Mouse (Mus musculus) testis, adult 2 months (tissue): ENCODE data around the gene Npl. TPM values are rescaled to one million over a fixed set of nuclear protein-coding genes. Genes with fewer than 3 reads are reported as not detected.

ENCODE experiments used
- H3K27ac ChIP-seq: fragments of 200-500 bp; 2 replicates; pipeline ENCODE4 v1.5.1; 2012; ENCODE audit warnings: low read depth, low read length; ENCODE audit not compliant: control insufficient read depth, insufficient read depth
- H3K27me3 ChIP-seq: fragments of 200-500 bp; 2 replicates; pipeline ENCODE4 v1.6.1; 2012; ENCODE audit warnings: mild to moderate bottlenecking, low read length, moderate library complexity; ENCODE audit not compliant: control insufficient read depth, insufficient read depth
- H3K36me3 ChIP-seq: fragments of 200-500 bp; 2 replicates; pipeline ENCODE4 v1.6.1; 2012; ENCODE audit warnings: mild to moderate bottlenecking, low read length; ENCODE audit not compliant: control insufficient read depth, insufficient read depth
- H3K4me1 ChIP-seq: fragments of 200-500 bp; 2 replicates; pipeline ENCODE4 v1.6.1; 2012; ENCODE audit warnings: low read length; ENCODE audit not compliant: control insufficient read depth, insufficient read depth
- H3K4me3 ChIP-seq: fragments of 200-500 bp; 2 replicates; pipeline ENCODE4 v1.5.1; 2012; ENCODE audit warnings: low read depth, mild to moderate bottlenecking, low read length, moderate library complexity, mixed read lengths; ENCODE audit not compliant: control insufficient read depth
- CTCF ChIP-seq: fragments of 200-500 bp; IDR thresholded peaks from 2 replicates; pipeline ENCODE4 v1.5.1; 2012; ENCODE audit warnings: low read depth, mild to moderate bottlenecking, inconsistent platforms, low read length, moderate library complexity; ENCODE audit not compliant: control insufficient read depth, insufficient read depth, insufficient replicate concordance
- POLR2A ChIP-seq: fragments of 200-500 bp; IDR thresholded peaks from 2 replicates; pipeline ENCODE4 v1.6.1; 2012; ENCODE audit warnings: low read depth, mild to moderate bottlenecking, inconsistent platforms, low read length, moderate library complexity; ENCODE audit not compliant: control insufficient read depth
- polyA plus RNA-seq: library from polyadenylated mRNA; depleted of rRNA; stranded (reverse); fragments of >200 nt; gene quantifications from 2 replicates; pipeline ENCODE4 v1.2.3, GENCODE M21; 2012

The Npl gene
- polyA plus RNA-seq, 1 experiment: 5.6 TPM

DNA sequence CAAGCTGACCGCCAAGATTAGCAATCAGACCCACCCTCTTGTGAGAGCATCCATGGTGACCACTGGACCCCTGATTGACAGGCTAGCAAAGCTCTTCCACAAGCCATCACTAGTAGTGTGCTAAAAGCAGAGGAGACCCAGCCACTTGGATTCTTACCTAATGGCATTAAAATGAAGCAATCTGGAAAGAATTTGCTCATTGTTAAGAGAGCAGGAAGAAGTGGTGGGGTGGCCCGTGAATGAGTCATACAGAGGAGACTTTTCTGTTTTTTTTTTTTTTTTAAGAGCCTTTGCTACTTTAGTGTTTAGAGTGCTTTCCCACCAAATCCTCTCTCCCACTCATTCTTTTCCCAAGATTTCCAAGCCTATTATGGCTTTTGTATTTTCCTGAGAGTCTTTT lies 35.9 kb upstream of the Npl start:
- no peak overlapping the region for H3K27ac ChIP-seq

GRCm38 (mm10) chr1:153583189-153583588 lies 33.3 kb upstream of the Npl start:
- no peak overlapping the region for H3K4me3 ChIP-seq
- H3K27me3 ChIP-seq: no peaks in the 10 kb centered on the region
- no peak overlapping the region for H3K27ac ChIP-seq
- no peaks in the 10 kb centered on the region for H3K4me1 ChIP-seq
- TF ChIP-seq POLR2A (no peak), CTCF (no peak)
- no peaks in the 10 kb centered on the region for H3K36me3 ChIP-seq

More for the DNA sequence above, 35.9 kb upstream of the Npl start:
- Histone ChIP-seq H3K4me3 (no peak overlapping the region), H3K27me3 (no peaks in the 10 kb centered on the region), H3K4me1 (no peaks in the 10 kb centered on the region), H3K36me3 (no peaks in the 10 kb centered on the region)
- TF ChIP-seq CTCF: no peak
- no peak for TF ChIP-seq POLR2A

DNA sequence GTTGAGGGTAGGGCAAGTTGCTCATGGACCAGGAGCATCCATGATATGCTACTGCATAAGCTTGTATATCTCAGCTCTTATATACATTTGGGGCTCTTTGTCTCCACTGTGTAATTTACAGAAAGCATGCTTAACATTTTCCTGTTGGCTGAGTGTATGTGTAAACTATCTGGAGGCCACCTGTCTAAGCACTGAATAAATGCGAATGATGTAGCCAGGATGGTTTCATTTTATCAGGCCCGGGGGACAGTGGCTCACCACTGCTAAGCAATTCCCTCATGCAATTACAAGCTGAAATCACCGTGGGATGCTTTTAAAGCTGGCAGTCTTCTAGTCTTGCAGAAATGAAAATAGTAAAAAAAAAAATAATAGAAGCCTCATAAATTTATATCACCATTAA lies 24.9 kb upstream of the Npl start:
- Histone ChIP-seq H3K4me1 (no peaks in the 10 kb centered on the region), H3K27me3 (no peaks in the 10 kb centered on the region), H3K36me3 (no peaks in the 10 kb centered on the region), H3K27ac (no peak overlapping the region), H3K4me3 (no peak overlapping the region)
- no peak for TF ChIP-seq POLR2A
- no peak for TF ChIP-seq CTCF

DNA sequence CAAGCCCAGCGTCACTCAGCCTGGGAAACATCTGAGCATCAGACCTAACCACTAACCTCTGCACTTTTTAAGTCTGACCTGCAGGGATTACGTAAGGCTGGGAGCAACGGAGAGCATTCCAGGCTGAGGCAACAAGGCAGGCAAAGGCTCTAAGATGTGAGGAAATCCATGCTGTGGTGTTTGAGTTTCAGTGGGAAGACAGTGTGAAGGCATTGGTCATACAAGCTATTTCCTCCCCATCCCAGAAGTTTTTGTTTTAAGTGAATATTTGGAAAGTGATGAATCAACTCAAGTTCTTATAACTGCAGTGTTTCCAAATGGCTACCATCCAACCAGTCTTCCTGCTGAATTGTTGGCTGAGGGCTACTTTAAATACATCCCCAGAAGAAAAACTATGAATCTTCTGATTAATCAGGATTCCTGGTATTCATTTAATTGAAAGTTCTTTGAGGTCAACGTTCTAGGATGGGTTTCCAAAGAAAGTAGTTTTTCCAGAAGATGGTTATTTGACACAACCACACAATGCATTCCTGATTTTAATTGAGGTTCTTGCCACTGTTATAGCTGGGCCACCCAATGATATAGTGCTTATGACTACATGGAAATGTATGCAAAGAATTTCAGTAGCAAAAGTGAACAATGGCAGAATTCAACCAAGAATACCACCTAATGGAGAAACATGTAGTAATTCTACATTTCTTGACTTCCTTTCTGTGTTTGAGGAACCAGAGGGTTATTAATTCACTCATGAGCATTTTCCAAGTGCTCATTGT lies 22.6 kb upstream of the Npl start:
- TF ChIP-seq POLR2A: no peak
- TF ChIP-seq CTCF: no peak

DNA sequence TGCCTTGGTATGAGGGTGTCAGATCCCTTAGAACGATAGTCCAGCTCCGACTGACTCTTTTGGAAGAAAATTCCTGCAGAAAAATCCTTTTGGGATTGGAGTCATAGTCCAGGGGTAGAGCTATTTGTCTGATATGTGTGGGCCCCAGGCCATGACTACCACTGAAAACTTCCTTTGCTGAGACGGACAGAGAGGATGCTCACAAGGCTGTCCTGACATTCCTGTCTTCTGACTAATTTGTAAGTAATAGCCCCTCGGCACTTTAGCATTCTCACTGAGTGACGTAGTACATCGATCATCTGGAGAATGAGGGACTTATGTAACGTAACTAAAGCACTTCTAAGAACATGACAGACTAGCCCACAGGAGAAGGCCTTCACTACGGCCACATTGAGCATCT lies 15.9 kb upstream of the Npl start:
- H3K4me3 ChIP-seq: no peak overlapping the region
- TF ChIP-seq CTCF: no peak
- no peak for TF ChIP-seq POLR2A
- no peaks in the 10 kb centered on the region for H3K4me1 ChIP-seq
- no peak overlapping the region for H3K27ac ChIP-seq
- H3K27me3 ChIP-seq: no peaks in the 10 kb centered on the region
- H3K36me3 ChIP-seq: no peaks in the 10 kb centered on the region

More for the DNA sequence above, 22.6 kb upstream of the Npl start:
- Histone ChIP-seq H3K27ac (no peak overlapping the region), H3K27me3 (no peaks in the 10 kb centered on the region), H3K4me3 (no peak overlapping the region), H3K4me1 (no peaks in the 10 kb centered on the region), H3K36me3 (no peaks in the 10 kb centered on the region)

DNA sequence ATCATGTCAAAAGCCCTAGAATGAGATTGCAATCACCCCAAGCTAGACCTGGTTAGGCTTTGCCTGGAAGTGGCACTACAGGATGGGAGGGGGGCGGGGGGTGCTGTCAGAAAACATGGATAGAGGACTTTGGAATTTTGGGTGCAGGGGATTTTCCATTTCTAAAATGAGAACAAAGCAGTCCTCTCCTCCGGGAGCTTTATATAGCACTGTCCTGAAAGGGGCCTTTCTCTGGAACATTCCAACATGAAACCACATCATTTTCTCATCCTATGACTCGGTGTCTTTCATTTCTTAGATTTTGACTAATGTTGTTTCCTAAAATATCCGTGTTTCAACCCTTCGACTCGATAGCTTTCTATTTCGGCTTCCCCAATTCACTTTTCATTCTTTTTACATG lies 14.9 kb upstream of the Npl start:
- no peaks in the 10 kb centered on the region for H3K36me3 ChIP-seq
- H3K4me3 ChIP-seq: no peak overlapping the region
- no peaks in the 10 kb centered on the region for H3K4me1 ChIP-seq
- H3K27ac ChIP-seq: no peak overlapping the region
- no peaks in the 10 kb centered on the region for H3K27me3 ChIP-seq
- TF ChIP-seq CTCF (no peak), POLR2A (no peak)

GRCm38 (mm10) chr1:153563675-153564074 lies 13.8 kb upstream of the Npl start:
- H3K27ac ChIP-seq: no peak overlapping the region
- TF ChIP-seq POLR2A (no peak), CTCF (no peak)
- no peaks in the 10 kb centered on the region; the same call in 1 of the 2 replicates for H3K4me1 ChIP-seq
- no peaks in the 10 kb centered on the region for H3K27me3 ChIP-seq
- no peaks in the 10 kb centered on the region for H3K36me3 ChIP-seq
- no peak overlapping the region for H3K4me3 ChIP-seq

GRCm38 (mm10) chr1:153560805-153561204 lies 11.0 kb upstream of the Npl start:
- H3K36me3 ChIP-seq: no peaks in the 10 kb centered on the region
- TF ChIP-seq CTCF: no peak
- no peak for TF ChIP-seq POLR2A
- H3K4me1 ChIP-seq: no peaks in the 10 kb centered on the region; the same call in 1 of the 2 replicates
- H3K27me3 ChIP-seq: no peaks in the 10 kb centered on the region
- no peak overlapping the region for H3K27ac ChIP-seq
- no peak overlapping the region for H3K4me3 ChIP-seq
